Mouse (Mus musculus): Measurements from ENCODE around the gene Lpcat4.
"Not testable (repeated sequence)": the region's sequence is repeated elsewhere in the genome, so short reads cannot be mapped to it uniquely, and the experiment has no call there.

The Lpcat4 gene

GRCm38 (mm10) chr2:112261748-112262653, 22.7 kb downstream of the Lpcat4 start, which contains the start of gene Nop10:
Nop10 (plus strand) TSS chr2:112261926.
- DNase-seq (ENCODE audit: low read depth, low spot score) = peak; percentile 89

GRCm38 (mm10) chr2:112262779-112263295, 23.6 kb downstream of the Lpcat4 start:
- no peak for DNase-seq (ENCODE audit: low read depth, low spot score)

GRCm38 (mm10) chr2:112264364-112264763, 25.1 kb downstream of the Lpcat4 start:
- DNase-seq (ENCODE audit: low read depth, low spot score) = no peak

- DNase-seq (ENCODE audit: low read depth, low spot score) = peak; percentile 72
These were observed 26.4 kb downstream of the Lpcat4 start, which contains the start of gene Slc12a6 for GRCm38 (mm10) chr2:112265448-112266241. Slc12a6 (plus strand) TSS chr2:112265825.

GRCm38 (mm10) chr2:112266242-112266592, 26.9 kb downstream of the Lpcat4 start, which contains the start of gene Gm21985:
Gm21985 (plus strand) TSS chr2:112266314.
- no peak for DNase-seq (ENCODE audit: low read depth, low spot score)

DNA sequence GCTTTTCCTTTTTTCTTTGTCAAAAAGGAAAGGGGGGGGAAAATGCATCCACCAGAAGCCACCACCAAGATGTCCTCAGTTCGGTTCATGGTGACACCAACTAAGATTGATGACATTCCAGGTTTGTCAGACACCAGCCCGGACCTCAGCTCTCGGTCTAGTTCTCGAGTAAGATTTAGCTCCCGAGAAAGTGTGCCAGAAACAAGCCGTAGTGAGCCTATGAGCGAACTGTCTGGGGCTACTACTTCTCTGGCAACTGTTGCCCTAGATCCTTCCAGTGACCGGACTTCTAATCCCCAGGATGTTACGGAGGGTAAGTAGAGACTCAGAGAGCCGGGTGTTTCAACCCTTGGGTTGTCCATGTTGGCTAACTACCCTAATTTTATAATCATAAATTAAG, 27.5 kb downstream of the Lpcat4 start:
- no peak for DNase-seq (ENCODE audit: low read depth, low spot score)

DNA sequence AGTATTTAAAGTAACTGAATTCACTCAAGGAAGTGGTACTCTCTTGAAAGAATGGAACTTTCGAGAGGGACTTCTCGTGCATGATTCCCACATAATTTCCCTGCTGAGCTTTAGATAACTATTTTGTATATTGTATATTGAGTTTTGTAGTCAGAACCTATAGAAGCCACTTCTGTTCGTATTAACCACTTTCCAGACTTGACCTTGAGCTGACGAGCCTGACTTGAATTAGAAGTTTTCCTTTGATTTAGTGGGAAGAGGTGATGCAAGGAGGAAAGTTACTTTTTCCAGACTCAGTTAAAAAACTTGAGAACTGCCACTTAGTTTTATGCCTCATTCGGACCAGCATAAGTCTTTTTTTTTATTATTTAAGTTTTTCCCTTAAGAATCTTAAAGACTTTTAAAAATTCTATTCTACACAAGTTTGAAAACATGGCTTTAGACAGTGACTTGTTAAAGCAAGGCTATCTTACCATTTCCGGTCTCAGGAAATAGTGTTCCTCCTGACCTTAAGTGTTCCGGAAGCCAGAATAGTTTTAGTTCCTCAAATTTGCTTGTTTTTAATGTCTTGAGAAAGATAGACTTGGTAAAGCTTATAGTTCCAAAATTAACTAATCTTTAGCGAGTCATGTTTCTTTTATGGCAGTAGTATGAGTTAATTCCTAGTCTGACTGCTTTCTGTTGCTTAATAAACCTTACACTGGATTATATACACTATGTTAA, 28.4 kb downstream of the Lpcat4 start:
- DNase-seq (ENCODE audit: low read depth, low spot score) = no peak

- no peak for DNase-seq (ENCODE audit: low read depth, low spot score)
These were observed 30.7 kb downstream of the Lpcat4 start for GRCm38 (mm10) chr2:112270011-112270410.

DNA sequence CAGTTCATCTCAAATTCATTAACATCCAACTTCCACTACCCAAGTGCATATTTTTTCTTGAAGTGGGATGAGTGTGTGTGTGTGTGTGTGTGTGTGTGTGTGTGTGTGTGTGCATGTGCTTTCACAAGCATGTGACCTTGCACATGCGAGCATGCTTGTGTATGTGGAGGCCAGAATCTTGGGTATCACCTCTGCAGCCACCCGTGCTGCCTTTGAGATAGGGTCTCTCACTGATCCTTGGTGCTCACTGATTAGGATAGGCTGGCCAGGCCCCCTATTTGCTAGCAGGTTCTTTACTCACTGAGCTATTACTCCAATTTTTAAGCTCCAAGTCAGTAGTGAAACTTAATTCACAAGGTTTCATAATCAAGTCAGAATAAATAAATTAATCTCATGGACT, 33.6 kb downstream of the Lpcat4 start:
- DNase-seq (ENCODE audit: low read depth, low spot score) = no peak

DNA sequence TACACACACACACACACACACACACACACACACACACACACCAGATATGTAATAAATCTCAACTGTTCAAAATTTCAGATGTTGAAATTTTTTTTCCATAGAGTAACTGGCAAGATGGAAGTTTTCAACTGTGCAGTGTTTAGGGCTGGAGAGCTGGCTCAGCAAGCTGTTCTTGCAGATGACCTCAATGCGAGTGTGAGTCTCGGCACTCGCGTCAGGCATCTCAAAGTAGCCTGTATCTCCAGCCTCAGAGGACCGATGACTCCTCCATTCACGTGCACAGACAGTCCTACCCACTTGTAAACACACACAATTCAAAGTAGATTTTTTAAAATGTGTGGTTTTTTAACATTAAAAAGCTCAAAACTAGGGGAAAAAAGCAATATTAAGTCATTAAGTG, 34.2 kb downstream of the Lpcat4 start:
- no peak for DNase-seq (ENCODE audit: low read depth, low spot score)

DNA sequence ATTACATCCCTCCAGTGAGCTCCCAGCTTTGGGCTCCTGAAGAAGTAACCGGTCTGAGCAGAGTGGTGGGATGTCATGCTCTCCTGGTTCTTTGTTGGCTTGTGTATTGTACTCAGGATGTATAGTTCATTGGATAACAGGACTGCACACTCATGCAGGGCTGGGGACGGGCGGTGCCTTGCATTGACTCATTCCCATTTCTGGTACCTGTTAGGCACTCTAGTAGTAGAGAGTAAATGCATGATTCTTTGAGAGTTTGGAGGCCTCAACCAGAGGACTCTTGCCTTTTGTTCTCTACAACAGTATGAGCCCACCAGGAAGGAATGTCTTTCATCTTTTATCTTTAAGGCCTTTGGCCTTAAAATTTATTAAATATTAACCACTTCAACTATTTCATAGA, 37.6 kb downstream of the Lpcat4 start:
- no peak for DNase-seq (ENCODE audit: low read depth, low spot score)

DNA sequence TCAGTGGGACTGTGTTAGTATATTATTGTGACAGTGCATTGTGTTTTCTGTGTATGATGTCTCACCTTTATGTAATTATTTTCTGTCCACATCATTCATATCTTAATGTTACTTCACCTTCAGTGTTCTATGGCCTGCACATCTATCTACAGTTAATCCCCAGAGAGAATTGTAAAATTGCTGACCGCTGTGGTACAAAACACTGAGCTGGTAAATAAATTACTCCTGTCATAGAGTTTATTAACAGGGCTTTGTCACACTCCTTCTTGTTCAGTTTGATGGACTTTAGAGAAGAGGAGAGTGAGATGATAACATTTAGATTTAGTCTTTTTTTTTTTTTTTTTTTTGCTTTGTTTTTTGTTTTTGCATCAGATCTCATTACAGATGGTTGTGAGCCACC, 43.6 kb downstream of the Lpcat4 start:
- no peak for DNase-seq (ENCODE audit: low read depth, low spot score)

DNA sequence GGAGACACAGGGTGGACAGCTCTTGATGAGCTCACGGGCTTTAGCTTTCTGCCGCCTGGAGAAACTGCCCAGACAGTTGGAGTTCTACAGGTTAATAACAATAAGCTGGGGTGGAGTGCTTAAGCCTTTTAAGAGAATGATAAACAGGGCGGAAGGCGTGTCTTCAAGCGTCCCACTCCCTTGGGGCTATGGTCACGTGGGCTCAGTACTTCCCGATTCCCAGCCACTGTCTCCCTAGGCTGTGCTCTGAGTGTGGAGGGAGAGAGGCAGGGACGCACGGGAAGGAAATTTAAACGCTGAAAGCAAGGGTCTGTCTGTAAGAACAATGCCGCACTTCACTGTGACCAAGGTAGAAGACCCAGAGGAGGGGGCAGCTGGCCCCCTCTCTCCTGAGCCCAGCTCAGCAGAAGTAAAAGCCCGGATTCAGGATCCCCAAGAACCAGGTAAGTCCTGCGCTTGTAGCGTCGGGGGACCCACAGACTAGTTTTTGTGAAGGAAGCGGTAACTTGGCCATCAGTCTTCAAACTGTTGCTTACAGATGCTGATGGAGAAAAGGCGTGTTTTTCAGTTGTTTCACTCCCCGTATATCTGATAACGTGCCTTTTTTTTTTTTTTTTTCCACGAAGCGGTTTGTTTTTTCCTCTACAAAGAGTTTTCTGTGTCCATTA, 45.2 kb downstream of the Lpcat4 start:
- DNase-seq (ENCODE audit: low read depth, low spot score) = no peak

DNA sequence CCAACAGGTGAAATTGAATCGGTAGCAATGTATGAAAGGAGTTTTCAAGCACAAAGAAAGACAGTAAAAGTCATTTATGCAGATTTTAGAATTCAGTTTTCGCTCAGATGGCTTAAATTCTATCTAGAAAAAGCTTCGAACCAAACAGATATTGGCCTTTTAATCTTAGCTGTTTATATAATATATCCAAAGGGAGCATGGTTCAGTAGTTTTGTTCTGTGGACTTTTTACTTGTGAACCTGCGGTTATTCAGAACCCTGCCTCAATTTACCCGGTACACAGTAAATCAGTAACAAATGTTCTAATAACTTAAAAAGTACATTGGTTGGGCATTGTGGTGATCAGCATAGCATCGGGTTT, 45.7 kb downstream of the Lpcat4 start:
- no peak for DNase-seq (ENCODE audit: low read depth, low spot score)

GRCm38 (mm10) chr2:112286062-112286461, 46.8 kb downstream of the Lpcat4 start:
- not testable (repeated sequence) for DNase-seq (ENCODE audit: low read depth, low spot score)

DNA sequence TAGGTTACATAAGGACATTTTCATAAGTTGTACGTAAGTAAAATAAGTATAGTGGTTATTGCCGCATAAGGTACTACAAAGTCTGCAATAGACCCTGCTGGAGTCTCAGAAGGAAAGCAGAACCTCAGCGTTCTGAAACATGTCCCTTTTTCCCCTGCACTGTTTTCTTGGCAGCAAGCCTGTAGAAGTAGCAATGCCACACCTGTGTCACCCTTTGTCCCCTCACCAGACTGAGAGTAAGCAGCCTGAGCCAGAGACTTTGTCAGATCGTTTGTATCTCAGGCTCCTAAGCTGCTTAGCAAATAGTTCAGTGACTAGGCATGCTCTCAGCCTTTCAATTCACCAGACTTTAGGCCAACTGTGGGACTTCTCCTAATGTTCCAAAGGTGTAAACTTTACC, 47.8 kb downstream of the Lpcat4 start:
- no peak for DNase-seq (ENCODE audit: low read depth, low spot score)

DNA sequence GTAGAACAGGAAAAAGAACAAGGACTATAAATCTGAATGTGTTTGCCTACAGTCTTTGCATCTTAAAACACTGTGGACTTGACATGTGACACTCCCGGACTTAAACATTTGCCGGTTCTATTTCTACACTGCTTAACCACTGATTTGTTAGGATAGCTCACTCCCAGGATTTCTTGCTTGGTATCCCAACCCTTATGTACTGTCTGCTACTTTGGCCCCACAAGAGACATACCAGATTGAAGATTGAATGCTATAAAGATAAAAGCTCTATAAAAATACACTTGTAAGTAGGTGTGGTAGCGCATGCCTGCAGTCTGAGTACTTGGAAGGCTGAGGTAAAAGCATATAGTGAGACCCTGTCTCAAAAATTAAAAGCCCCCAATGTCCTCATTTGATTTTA, 50.2 kb downstream of the Lpcat4 start:
- DNase-seq (ENCODE audit: low read depth, low spot score) = no peak

- DNase-seq (ENCODE audit: low read depth, low spot score) = no peak
These were observed 53.6 kb downstream of the Lpcat4 start for GRCm38 (mm10) chr2:112292823-112293222.

DNA sequence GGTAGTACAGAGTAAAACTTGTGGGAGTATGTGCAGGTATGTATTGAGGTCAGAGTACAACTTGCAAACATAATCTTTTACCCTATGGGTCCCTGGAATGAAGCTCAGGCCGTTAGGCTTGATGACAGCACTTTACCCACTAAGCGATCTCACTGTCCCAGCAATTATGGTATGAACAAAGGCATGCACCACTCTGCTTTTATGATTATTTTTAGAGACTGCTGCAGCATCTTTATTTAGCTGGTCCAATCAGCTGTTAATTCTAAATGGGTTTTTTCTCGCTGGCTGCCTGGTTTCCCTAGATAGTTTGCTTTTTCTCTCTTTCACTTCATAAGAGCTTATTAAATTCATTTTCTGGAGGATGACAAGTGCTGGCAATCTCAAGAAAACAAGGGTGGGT, 56.9 kb downstream of the Lpcat4 start:
- peak; percentile 80 for DNase-seq (ENCODE audit: low read depth, low spot score)
